Mouse (Mus musculus) thymus, adult 2 months (tissue): ENCODE measurements around the gene Cpa5.

Source experiments
- CTCF ChIP-seq: fragments of 200-500 bp; IDR thresholded peaks from 2 replicates; pipeline ENCODE4 v1.5.1; 2012; ENCODE audit warnings: mild to moderate bottlenecking, control low read depth, low read length, moderate library complexity, borderline replicate concordance; ENCODE audit not compliant: control insufficient read depth, poor library complexity, insufficient read depth; ENCODE audit errors: extremely low read depth
- POLR2A ChIP-seq: fragments of 200-500 bp; IDR thresholded peaks from 2 replicates; pipeline ENCODE4 v1.6.1; 2012; ENCODE audit warnings: mild to moderate bottlenecking, low read length, control low read depth, moderate library complexity; ENCODE audit not compliant: control insufficient read depth, poor library complexity, insufficient read depth; ENCODE audit errors: extremely low read depth

- no peak for TF ChIP-seq POLR2A
- TF ChIP-seq CTCF = no peak
Measured at GRCm38 (mm10) chr6:30605111-30605510, 5.7 kb upstream of the Cpa5 start.
